Mouse (Mus musculus): ENCODE results near the gene Zkscan3. TPM values are rescaled to one million over a fixed set of nuclear protein-coding genes. Genes with fewer than 3 reads are reported as not detected.
"Not testable (repeated sequence)": the region's sequence is repeated elsewhere in the genome, so short reads cannot be mapped to it uniquely, and the experiment has no call there.

The Zkscan3 gene
- polyA plus RNA-seq, 1 experiment from 2014 or later: 66.5 TPM

- 23% methylated on average over 12 of the region's 12 CpGs for WGBS
- peak; percentile 19; the same call in 1 of the 2 replicates for ATAC-seq (ENCODE audit: low read depth)
- Histone ChIP-seq H3K27me3 (ENCODE audit: control insufficient read depth, insufficient read depth, low read length) (no peaks in the 10 kb centered on the region), H3K9ac (replicated peaks; ENCODE audit: low read depth, low read length) (peak overlapping the region; percentile 80), H3K9me3 (ENCODE audit: control insufficient read depth, low read length) (no peaks in the 10 kb centered on the region), H3K4me2 (ENCODE audit: low read depth, low read length) (peak overlapping the region; percentile 87), H3K27ac (ENCODE audit: low read depth, low read length) (no peak overlapping the region), H3K36me3 (ENCODE audit: control insufficient read depth, insufficient read depth, low read length) (peaks cover 6% of the 10 kb centered on the region; the same call in 1 of the 2 replicates), H3K4me3 (ENCODE audit: low read depth, low read length) (peak overlapping the region; percentile 93), H3K4me1 (ENCODE audit: control insufficient read depth, insufficient read depth, low read length) (peaks cover 11% of the 10 kb centered on the region)
Observed at GRCm38 (mm10) chr13:21401636-21402286, 794 bp downstream of the Zkscan3 start.

GRCm38 (mm10) chr13:21401166-21401565 is 1.4 kb downstream of the Zkscan3 start:
- WGBS: 85% methylated on average over 3 of the region's 3 CpGs
- Histone ChIP-seq H3K27ac (ENCODE audit: low read depth, low read length) (no peak overlapping the region), H3K4me2 (ENCODE audit: low read depth, low read length) (peak overlapping the region; percentile 87), H3K4me3 (ENCODE audit: low read depth, low read length) (peak overlapping the region; percentile 93), H3K27me3 (ENCODE audit: control insufficient read depth, insufficient read depth, low read length) (no peaks in the 10 kb centered on the region), H3K9me3 (ENCODE audit: control insufficient read depth, low read length) (no peaks in the 10 kb centered on the region), H3K36me3 (ENCODE audit: control insufficient read depth, insufficient read depth, low read length) (peaks cover 6% of the 10 kb centered on the region; the same call in 1 of the 2 replicates), H3K9ac (replicated peaks; ENCODE audit: low read depth, low read length) (peak overlapping the region; percentile 80; the same call in 1 of the 2 replicates), H3K4me1 (ENCODE audit: control insufficient read depth, insufficient read depth, low read length) (peaks cover 11% of the 10 kb centered on the region)
- no peak for ATAC-seq (ENCODE audit: low read depth)

- 96% methylated on average over 2 of the region's 2 CpGs for whole genome bisulfite sequencing
- H3K4me2 ChIP-seq (ENCODE audit: low read depth, low read length): no peak overlapping the region
- no peaks in the 10 kb centered on the region for H3K27me3 ChIP-seq (ENCODE audit: control insufficient read depth, insufficient read depth, low read length)
- no peak overlapping the region for H3K4me3 ChIP-seq (ENCODE audit: low read depth, low read length)
- H3K36me3 ChIP-seq (ENCODE audit: control insufficient read depth, insufficient read depth, low read length): peaks cover 20% of the 10 kb centered on the region; the same call in 1 of the 2 replicates
- no peak overlapping the region for H3K27ac ChIP-seq (ENCODE audit: low read depth, low read length)
- H3K9ac ChIP-seq (replicated peaks; ENCODE audit: low read depth, low read length): no peak overlapping the region
- H3K4me1 ChIP-seq (ENCODE audit: control insufficient read depth, insufficient read depth, low read length): peaks cover 11% of the 10 kb centered on the region
- H3K9me3 ChIP-seq (ENCODE audit: control insufficient read depth, low read length): no peaks in the 10 kb centered on the region
- no peak for ATAC-seq (ENCODE audit: low read depth)
Observed at GRCm38 (mm10) chr13:21397486-21397885, 5.1 kb downstream of the Zkscan3 start.

GRCm38 (mm10) chr13:21396048-21396447 is 6.5 kb downstream of the Zkscan3 start:
- H3K27ac ChIP-seq (ENCODE audit: low read depth, low read length); H3K4me3 ChIP-seq (ENCODE audit: low read depth, low read length); H3K4me2 ChIP-seq (ENCODE audit: low read depth, low read length); H3K27me3 ChIP-seq (ENCODE audit: control insufficient read depth, insufficient read depth, low read length); H3K9ac ChIP-seq (replicated peaks; ENCODE audit: low read depth, low read length); H3K4me1 ChIP-seq (ENCODE audit: control insufficient read depth, insufficient read depth, low read length); H3K9me3 ChIP-seq (ENCODE audit: control insufficient read depth, low read length): not testable (repeated sequence)
- 100% methylated on average over 10 of the region's 18 CpGs for WGBS
- H3K36me3 ChIP-seq (ENCODE audit: control insufficient read depth, insufficient read depth, low read length): peaks cover 31% of the 10 kb centered on the region
- peak; percentile 31; the same call in 1 of the 2 replicates for ATAC-seq (ENCODE audit: low read depth)

GRCm38 (mm10) chr13:21395623-21396022 is 6.9 kb downstream of the Zkscan3 start:
- Histone ChIP-seq H3K9ac (replicated peaks; ENCODE audit: low read depth, low read length) (no peak overlapping the region), H3K27ac (ENCODE audit: low read depth, low read length) (no peak overlapping the region), H3K4me2 (ENCODE audit: low read depth, low read length) (no peak overlapping the region), H3K36me3 (ENCODE audit: control insufficient read depth, insufficient read depth, low read length) (peaks cover 34% of the 10 kb centered on the region), H3K4me1 (ENCODE audit: control insufficient read depth, insufficient read depth, low read length) (no peaks in the 10 kb centered on the region; the same call in 1 of the 2 replicates), H3K4me3 (ENCODE audit: low read depth, low read length) (no peak overlapping the region), H3K9me3 (ENCODE audit: control insufficient read depth, low read length) (no peaks in the 10 kb centered on the region), H3K27me3 (ENCODE audit: control insufficient read depth, insufficient read depth, low read length) (no peaks in the 10 kb centered on the region)
- ATAC-seq (ENCODE audit: low read depth): no peak
- 94% methylated on average over 6 of the region's 6 CpGs for WGBS

GRCm38 (mm10) chr13:21395211-21395610 is 7.3 kb downstream of the Zkscan3 start:
- no peak for ATAC-seq (ENCODE audit: low read depth)
- WGBS: 93% methylated on average over 1 of the region's 1 CpGs
- peaks cover 38% of the 10 kb centered on the region for H3K36me3 ChIP-seq (ENCODE audit: control insufficient read depth, insufficient read depth, low read length)

GRCm38 (mm10) chr13:21377773-21378172 is 24.8 kb downstream of the Zkscan3 start:
- H3K4me1 ChIP-seq (ENCODE audit: control insufficient read depth, insufficient read depth, low read length): no peaks in the 10 kb centered on the region
- ATAC-seq (ENCODE audit: low read depth): no peak
- H3K36me3 ChIP-seq (ENCODE audit: control insufficient read depth, insufficient read depth, low read length): no peaks in the 10 kb centered on the region
- WGBS: 91% methylated on average over 2 of the region's 2 CpGs
- H3K9me3 ChIP-seq (ENCODE audit: control insufficient read depth, low read length): no peaks in the 10 kb centered on the region
- no peak overlapping the region for H3K9ac ChIP-seq (replicated peaks; ENCODE audit: low read depth, low read length)
- no peak overlapping the region for H3K4me2 ChIP-seq (ENCODE audit: low read depth, low read length)
- H3K27ac ChIP-seq (ENCODE audit: low read depth, low read length): no peak overlapping the region
- H3K4me3 ChIP-seq (ENCODE audit: low read depth, low read length): no peak overlapping the region
- H3K27me3 ChIP-seq (ENCODE audit: control insufficient read depth, insufficient read depth, low read length): no peaks in the 10 kb centered on the region

More at GRCm38 (mm10) chr13:21395211-21395610, 7.3 kb downstream of the Zkscan3 start:
- Histone ChIP-seq H3K9ac (replicated peaks; ENCODE audit: low read depth, low read length) (no peak overlapping the region), H3K9me3 (ENCODE audit: control insufficient read depth, low read length) (no peaks in the 10 kb centered on the region), H3K4me2 (ENCODE audit: low read depth, low read length) (no peak overlapping the region), H3K27me3 (ENCODE audit: control insufficient read depth, insufficient read depth, low read length) (no peaks in the 10 kb centered on the region), H3K4me1 (ENCODE audit: control insufficient read depth, insufficient read depth, low read length) (no peaks in the 10 kb centered on the region; the same call in 1 of the 2 replicates), H3K4me3 (ENCODE audit: low read depth, low read length) (no peak overlapping the region), H3K27ac (ENCODE audit: low read depth, low read length) (no peak overlapping the region)

GRCm38 (mm10) chr13:21372700-21373099 is 29.9 kb downstream of the Zkscan3 start:
- Histone ChIP-seq H3K4me3 (ENCODE audit: low read depth, low read length) (no peak overlapping the region), H3K4me1 (ENCODE audit: control insufficient read depth, insufficient read depth, low read length) (no peaks in the 10 kb centered on the region), H3K27ac (ENCODE audit: low read depth, low read length) (no peak overlapping the region), H3K36me3 (ENCODE audit: control insufficient read depth, insufficient read depth, low read length) (peaks cover 17% of the 10 kb centered on the region), H3K4me2 (ENCODE audit: low read depth, low read length) (no peak overlapping the region), H3K9ac (replicated peaks; ENCODE audit: low read depth, low read length) (no peak overlapping the region), H3K27me3 (ENCODE audit: control insufficient read depth, insufficient read depth, low read length) (no peaks in the 10 kb centered on the region), H3K9me3 (ENCODE audit: control insufficient read depth, low read length) (no peaks in the 10 kb centered on the region)
- ATAC-seq (ENCODE audit: low read depth): no peak
- WGBS: 91% methylated on average over 2 of the region's 2 CpGs

GRCm38 (mm10) chr13:21366635-21367034 is 35.9 kb downstream of the Zkscan3 start:
- Histone ChIP-seq H3K27ac (ENCODE audit: low read depth, low read length) (no peak overlapping the region), H3K4me1 (ENCODE audit: control insufficient read depth, insufficient read depth, low read length) (peaks cover 18% of the 10 kb centered on the region), H3K9ac (replicated peaks; ENCODE audit: low read depth, low read length) (no peak overlapping the region), H3K4me3 (ENCODE audit: low read depth, low read length) (no peak overlapping the region), H3K4me2 (ENCODE audit: low read depth, low read length) (no peak overlapping the region), H3K9me3 (ENCODE audit: control insufficient read depth, low read length) (no peaks in the 10 kb centered on the region), H3K36me3 (ENCODE audit: control insufficient read depth, insufficient read depth, low read length) (peaks cover 17% of the 10 kb centered on the region), H3K27me3 (ENCODE audit: control insufficient read depth, insufficient read depth, low read length) (no peaks in the 10 kb centered on the region)
- ATAC-seq (ENCODE audit: low read depth): no peak
- WGBS: 89% methylated on average over 6 of the region's 6 CpGs
